Mouse (Mus musculus) E14TG2a.4 (cell line): ENCODE results near the gene Exoc4.

ENCODE experiments used
- H3K27me3 ChIP-seq: 2 replicates; pipeline ENCODE4 v1.6.1; 2014; ENCODE audit warnings: low read length, control low read depth; ENCODE audit not compliant: insufficient read depth
- H3K36me3 ChIP-seq: 2 replicates; pipeline ENCODE4 v1.6.1; 2014; ENCODE audit warnings: low read length, control low read depth; ENCODE audit not compliant: insufficient read depth
- H3K4me1 ChIP-seq: replicated peaks from 2 replicates; pipeline ENCODE4 v1.6.1; 2014; ENCODE audit warnings: low read depth, low read length, control low read depth
- H3K4me3 ChIP-seq: replicated peaks from 2 replicates; pipeline ENCODE4 v1.5.1; 2014; ENCODE audit warnings: mild to moderate bottlenecking, low read length
- H3K9me3 ChIP-seq: 2 replicates; pipeline ENCODE4 v1.6.1; 2014; ENCODE audit warnings: low read length, control low read depth
- CTCF ChIP-seq: conservative IDR thresholded peaks from 2 replicates; pipeline ENCODE4 v1.5.1; 2014; ENCODE audit warnings: low read length
- NANOG ChIP-seq: IDR thresholded peaks from 2 replicates; pipeline ENCODE4 v1.6.1; 2014; ENCODE audit warnings: borderline replicate concordance, low read length, mixed read lengths
- POU5F1 ChIP-seq: IDR thresholded peaks from 2 replicates; pipeline ENCODE4 v1.6.1; 2014; ENCODE audit warnings: low read length, borderline replicate concordance

Gene Exoc4

DNA sequence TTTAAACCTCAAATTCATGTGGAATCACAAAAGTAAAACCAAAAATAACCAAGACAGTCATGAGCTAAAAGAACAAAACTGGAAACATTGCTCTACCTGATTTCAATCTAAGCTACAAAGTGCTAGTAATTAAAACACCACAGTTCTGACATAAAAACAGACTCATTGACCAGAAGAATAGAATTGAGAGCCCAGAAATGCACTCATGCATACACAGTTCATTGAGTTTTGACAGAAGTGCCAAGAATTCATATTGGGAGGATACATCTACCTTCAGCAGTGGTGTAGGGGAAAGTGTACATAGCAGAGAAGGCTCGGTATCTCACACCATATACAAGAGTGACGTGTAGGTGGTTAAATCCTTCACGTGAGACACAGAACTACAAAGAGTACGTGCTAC lies 580.4 kb downstream of the Exoc4 start:
- Histone ChIP-seq H3K9me3 (no peaks in the 10 kb centered on the region), H3K27me3 (no peaks in the 10 kb centered on the region), H3K36me3 (no peaks in the 10 kb centered on the region), H3K4me1 (peaks cover 14% of the 10 kb centered on the region), H3K4me3 (no peak overlapping the region)
- TF ChIP-seq NANOG (no peak), POU5F1 (no peak), CTCF (no peak)

DNA sequence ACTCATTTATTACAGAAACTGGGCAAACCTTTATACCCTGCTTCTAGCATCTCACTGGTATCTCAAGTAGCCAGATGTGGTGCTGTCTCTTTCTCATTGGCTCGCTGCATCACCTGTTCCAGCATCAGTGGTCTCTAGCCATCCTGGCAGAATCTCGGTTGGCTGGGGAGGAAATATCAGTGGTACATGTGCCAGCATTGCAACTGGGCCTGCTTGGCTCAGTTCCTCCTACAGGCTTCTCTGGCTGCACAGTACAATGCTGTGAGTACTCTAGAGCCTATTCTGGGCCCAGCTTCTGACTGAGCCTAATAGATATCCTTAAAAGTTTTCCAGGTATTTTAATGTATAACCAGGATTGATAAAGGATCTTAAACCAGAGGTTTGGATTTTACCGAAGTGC lies 582.4 kb downstream of the Exoc4 start:
- peaks cover 14% of the 10 kb centered on the region for H3K4me1 ChIP-seq
- no peaks in the 10 kb centered on the region for H3K36me3 ChIP-seq
- no peak for TF ChIP-seq CTCF
- TF ChIP-seq POU5F1 = no peak
- no peak for TF ChIP-seq NANOG
- H3K9me3 ChIP-seq = no peaks in the 10 kb centered on the region
- H3K4me3 ChIP-seq = no peak overlapping the region
- no peaks in the 10 kb centered on the region for H3K27me3 ChIP-seq

DNA sequence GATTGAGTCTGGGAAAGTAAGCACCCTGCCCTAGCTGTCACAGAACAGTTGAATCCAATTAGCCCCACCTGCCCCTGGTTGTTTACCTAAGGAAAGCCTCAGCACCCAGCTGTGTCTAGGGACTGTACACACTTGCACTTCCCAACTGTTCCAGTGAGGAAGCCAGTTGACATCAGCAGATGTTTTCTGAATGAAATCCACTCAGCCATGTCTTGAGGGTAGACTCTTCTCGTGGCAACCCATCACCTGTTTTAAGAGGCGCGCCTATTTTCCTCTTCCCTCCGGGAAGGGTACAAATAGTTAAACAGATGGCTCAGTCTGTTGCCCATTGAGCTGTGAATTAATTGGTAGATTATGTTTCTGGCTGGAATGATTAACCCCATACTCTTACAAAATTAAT lies 584.1 kb downstream of the Exoc4 start:
- Histone ChIP-seq H3K36me3 (no peaks in the 10 kb centered on the region), H3K4me3 (no peak overlapping the region), H3K27me3 (no peaks in the 10 kb centered on the region), H3K9me3 (no peaks in the 10 kb centered on the region), H3K4me1 (peaks cover 14% of the 10 kb centered on the region)
- no peak for TF ChIP-seq CTCF
- TF ChIP-seq POU5F1 = no peak
- no peak for TF ChIP-seq NANOG

DNA sequence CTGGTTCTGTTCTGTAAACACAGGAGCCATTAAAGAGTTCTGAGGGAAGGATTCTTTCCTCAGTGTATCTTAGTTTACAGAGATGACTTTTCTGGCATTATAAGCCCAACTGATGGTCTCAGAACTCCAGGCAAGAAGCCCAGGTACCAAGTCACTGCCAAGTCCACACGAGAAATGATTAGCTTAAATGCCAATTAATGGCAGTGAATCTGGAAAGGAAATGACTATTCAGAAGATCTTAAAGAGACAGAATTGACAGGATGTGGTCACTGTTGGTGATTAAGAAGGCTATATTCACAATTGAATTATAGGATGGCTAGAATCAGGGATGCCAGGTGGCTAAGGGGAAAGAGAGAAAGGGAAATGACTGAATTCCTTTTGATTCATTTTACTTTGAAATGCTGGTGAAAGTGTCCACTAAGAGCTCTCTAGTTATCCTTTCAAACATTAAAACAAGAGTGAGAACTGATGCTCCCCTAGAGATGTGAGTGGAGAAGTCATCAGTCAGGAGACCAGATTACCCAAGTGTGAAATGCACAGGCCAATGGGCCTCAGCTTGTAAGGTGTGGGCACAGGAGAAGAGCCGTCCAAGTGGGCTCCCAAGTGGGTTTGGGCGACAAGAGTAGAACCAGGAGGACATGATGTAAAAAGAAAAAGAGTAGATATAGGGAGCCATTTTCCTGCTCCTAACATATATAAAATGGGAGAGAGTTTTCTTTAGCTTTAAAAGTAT lies 587.3 kb downstream of the Exoc4 start:
- H3K4me3 ChIP-seq = no peak overlapping the region
- peaks cover 14% of the 10 kb centered on the region for H3K4me1 ChIP-seq
- H3K36me3 ChIP-seq = 0 out of 2 replicates have a peak, but pooled peaks cover 4% of the 10 kb centered on the region
- H3K9me3 ChIP-seq = no peaks in the 10 kb centered on the region
- TF ChIP-seq POU5F1 (no peak), CTCF (no peak), NANOG (no peak)
- no peaks in the 10 kb centered on the region for H3K27me3 ChIP-seq

DNA sequence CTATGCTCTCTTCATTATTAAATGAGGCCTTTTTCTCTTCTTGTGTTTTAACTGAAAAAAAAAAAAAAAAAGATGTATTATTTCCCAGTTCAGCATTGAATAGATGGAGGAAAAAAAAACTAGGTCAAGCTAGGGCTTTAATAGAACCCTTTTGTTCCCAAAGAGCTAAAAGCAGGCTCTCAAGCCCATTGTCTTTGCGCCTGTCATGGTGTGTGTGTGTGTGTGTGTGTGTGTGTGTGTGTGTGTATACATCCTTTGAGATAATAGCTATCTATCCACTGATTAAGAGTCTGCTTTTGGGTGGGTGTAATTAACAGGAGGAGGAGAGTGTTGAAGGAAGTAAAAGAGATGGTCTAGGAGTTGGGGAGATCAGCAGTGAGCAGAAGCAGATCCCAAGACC lies 594.0 kb downstream of the Exoc4 start:
- Histone ChIP-seq H3K36me3 (0 out of 2 replicates have a peak, but pooled peaks cover 4% of the 10 kb centered on the region), H3K4me1 (no peaks in the 10 kb centered on the region), H3K9me3 (no peaks in the 10 kb centered on the region), H3K27me3 (no peaks in the 10 kb centered on the region), H3K4me3 (no peak overlapping the region)
- no peak for TF ChIP-seq CTCF
- TF ChIP-seq POU5F1 = no peak
- TF ChIP-seq NANOG = no peak

DNA sequence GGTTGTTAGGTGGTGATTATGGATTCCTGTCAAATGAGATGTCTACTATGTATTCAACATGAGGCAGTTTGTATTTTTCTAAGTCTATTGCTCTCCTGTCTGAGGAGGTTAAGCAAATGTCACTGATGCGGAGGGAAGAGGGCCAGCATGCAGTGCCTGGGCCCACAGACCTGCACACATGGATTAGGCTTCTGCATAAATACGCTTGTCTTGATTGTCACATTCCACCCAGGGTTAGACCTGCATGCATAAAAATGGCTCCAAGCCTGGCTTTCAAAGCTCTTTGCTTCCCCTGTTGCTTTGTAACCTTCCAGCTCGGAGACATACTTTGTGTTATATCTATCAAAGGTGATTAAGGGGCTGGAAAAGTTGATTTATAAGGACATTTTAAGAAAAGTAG lies 610.2 kb downstream of the Exoc4 start:
- H3K4me3 ChIP-seq = no peak overlapping the region
- TF ChIP-seq POU5F1 (no peak), NANOG (no peak), CTCF (no peak)

DNA sequence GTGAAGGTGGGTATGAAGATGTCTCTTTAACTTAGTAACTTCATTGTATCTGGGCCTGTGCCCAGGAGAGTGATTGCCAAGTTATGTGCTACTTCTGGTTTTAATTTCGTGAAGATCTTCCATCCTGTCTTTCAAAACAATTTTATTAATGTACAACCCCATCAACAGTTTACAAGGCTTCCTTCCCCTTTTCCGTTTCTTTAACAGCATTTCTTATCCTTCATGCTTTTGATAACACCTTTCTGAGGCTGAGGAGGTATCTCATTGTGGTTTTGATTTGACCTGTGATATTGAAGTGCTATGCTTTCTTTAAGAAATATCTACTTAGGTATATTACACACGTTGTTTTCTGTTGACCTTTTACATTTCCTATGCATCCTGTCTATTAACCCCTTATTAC lies 616.9 kb downstream of the Exoc4 start:
- Histone ChIP-seq H3K36me3 (0 out of 2 replicates have a peak, but pooled peaks cover 7% of the 10 kb centered on the region), H3K4me3 (no peak overlapping the region), H3K27me3 (no peaks in the 10 kb centered on the region), H3K4me1 (peaks cover 14% of the 10 kb centered on the region), H3K9me3 (no peaks in the 10 kb centered on the region)
- no peak for TF ChIP-seq NANOG
- TF ChIP-seq POU5F1 = no peak
- TF ChIP-seq CTCF = no peak

More for the DNA sequence above, 610.2 kb downstream of the Exoc4 start:
- Histone ChIP-seq H3K36me3 (0 out of 2 replicates have a peak, but pooled peaks cover 7% of the 10 kb centered on the region), H3K27me3 (no peaks in the 10 kb centered on the region), H3K9me3 (no peaks in the 10 kb centered on the region), H3K4me1 (no peaks in the 10 kb centered on the region)

DNA sequence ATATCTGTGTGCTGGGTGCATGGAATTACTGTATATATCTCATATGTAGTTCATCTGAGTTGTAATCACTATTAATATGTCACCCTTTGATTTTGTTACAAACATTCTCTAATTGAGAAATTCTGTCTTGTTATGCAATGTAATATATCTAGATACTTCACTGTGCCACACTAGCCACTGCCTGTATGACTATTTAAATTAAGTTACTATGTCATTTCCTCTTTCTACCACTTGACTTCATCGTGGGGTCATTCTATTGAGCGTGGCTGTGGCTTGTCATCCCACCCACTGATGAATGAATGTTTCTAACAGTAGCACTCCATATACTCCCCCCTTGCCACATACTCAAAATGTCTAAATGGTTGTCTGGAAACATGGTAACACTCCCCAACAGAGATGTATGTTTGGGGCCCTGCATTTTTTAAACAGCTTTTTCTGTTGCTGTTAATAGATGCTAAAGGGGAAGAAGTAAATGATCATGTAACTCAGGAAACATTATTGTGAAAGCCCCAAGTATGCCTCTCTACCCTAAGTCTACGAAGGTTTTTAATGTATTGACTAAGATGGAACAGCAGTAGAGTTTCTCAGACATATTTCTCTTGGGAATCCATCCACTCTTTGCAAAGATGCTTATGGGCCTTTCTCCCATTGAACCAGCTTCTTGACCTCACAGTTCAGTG lies 618.2 kb downstream of the Exoc4 start:
- Histone ChIP-seq H3K36me3 (0 out of 2 replicates have a peak, but pooled peaks cover 3% of the 10 kb centered on the region), H3K4me1 (peaks cover 27% of the 10 kb centered on the region), H3K27me3 (no peaks in the 10 kb centered on the region), H3K4me3 (no peak overlapping the region), H3K9me3 (no peaks in the 10 kb centered on the region)
- TF ChIP-seq CTCF (no peak), NANOG (no peak), POU5F1 (no peak)

DNA sequence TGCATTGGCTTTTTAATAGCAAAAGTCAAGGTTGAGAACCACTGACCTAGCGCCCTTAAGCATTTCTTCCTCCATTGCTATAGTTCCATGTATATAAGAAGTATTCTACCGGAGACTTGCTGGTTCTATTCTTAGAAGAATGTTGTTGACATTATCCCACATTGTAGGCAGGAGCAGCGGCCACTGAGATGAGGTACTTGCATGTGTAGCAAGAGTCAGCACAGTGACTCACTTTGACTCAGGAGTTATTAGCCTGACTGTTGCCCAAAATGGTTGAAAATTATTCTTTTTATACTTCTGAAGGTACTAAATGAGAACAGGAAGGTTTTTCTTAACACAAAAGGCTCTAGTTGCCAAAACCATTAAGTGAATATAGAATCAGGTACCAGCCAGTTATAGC lies 620.4 kb downstream of the Exoc4 start:
- H3K4me3 ChIP-seq = no peak overlapping the region
- H3K4me1 ChIP-seq = peaks cover 42% of the 10 kb centered on the region
- TF ChIP-seq NANOG = no peak
- no peak for TF ChIP-seq POU5F1
- TF ChIP-seq CTCF = no peak
- no peaks in the 10 kb centered on the region for H3K27me3 ChIP-seq
- no peaks in the 10 kb centered on the region for H3K9me3 ChIP-seq
- H3K36me3 ChIP-seq = no peaks in the 10 kb centered on the region
